Mouse (Mus musculus) T-helper 17 cell (primary cell): ENCODE data around the gene Amigo3.

Experiments used
- in situ Hi-C, 2 experiments: fragments of 300-600 bp; cut with MboI, MseI; formaldehyde crosslinking; loops; 1 replicate in 1 of 2; 2 replicates in 1 of 2; pipeline ENCODE4 v1.15.1; 2025; ENCODE audit warnings: high pct_unique_total_duplicates in 2 of 2

The Amigo3 gene

GRCm38 (mm10) chr9:108080168-108080567 is 27.2 kb downstream of the Amigo3 start, which contains the start of gene Mst1:
Gene Mst1 (plus strand): TSS chr9:108080436.
- in situ Hi-C loops, result no loop called here

GRCm38 (mm10) chr9:108082549-108082948 is 29.6 kb downstream of the Amigo3 start:
- in situ Hi-C loops, result no loop called here

DNA sequence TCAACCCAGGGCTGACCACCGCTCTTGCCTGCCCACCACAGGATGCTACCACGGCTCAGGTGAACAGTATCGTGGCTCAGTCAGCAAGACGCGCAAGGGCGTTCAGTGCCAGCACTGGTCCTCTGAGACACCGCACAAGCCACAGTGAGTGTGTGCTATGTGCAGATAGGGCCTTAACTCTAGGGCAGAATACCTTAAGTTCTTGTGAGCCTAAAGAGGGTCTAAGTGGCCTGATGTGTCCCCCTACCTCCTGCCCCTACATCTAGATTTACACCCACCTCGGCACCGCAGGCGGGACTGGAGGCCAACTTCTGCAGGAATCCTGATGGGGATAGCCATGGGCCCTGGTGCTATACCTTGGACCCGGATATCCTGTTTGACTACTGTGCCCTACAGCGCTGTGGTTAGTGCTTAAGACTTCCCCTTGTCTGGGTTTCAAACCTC is 30.1 kb downstream of the Amigo3 start, which contains the start of gene Rnf123:
Gene Rnf123, minus strand, starts transcription at position 359 of the 444 bp plus-strand sequence.
- in situ Hi-C loops, result no loop called here

- in situ Hi-C loops, result no loop called here
Measured at GRCm38 (mm10) chr9:108083561-108083960, 30.6 kb downstream of the Amigo3 start.

DNA sequence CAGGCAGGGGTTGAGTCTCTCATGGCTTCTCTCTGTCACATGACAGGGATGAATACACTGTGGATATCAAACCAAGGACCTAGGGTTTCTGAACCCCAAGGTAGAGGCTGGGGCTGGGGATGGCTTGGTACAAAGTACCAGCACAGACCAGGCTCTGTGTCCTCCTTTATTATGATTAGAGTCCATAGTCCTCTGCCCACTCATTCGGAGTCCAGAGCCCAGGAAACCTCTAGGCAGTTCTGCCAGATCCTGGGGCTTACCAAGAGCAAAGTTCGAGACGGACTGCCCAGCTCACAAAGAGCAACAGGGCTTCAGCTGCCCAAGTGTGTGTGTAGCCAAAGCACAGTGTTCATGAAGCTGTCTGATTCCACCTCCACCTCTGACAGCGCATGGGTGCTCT is 32.3 kb downstream of the Amigo3 start:
- in situ Hi-C loops, result no loop called here

- in situ Hi-C loops, result no loop called here
Measured at GRCm38 (mm10) chr9:108090611-108091120, 37.7 kb downstream of the Amigo3 start.

DNA sequence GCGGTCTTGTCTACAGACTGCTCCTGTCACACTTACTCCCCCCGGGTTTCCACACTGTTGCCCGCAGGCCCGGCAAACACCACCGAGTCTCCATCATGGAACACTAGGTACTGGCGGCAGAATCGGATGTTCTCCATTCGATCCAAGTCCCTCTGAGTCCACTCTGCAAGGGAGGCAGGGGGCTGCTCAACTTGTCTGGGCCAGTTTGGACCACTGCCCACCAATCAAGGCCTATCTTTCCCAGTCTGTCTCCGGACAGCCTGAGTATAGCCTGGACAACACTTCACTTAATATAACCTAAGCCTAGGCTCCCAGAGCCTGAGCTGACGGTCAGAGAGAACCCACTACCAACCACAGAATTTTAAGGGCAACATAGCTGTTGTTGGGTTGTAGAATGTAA is 40.6 kb downstream of the Amigo3 start:
- in situ Hi-C loops, result no loop called here

- in situ Hi-C loops, result no loop called here
Measured at GRCm38 (mm10) chr9:108094184-108094941, 41.4 kb downstream of the Amigo3 start, which contains the start of gene Apeh. Gene Apeh (minus strand): TSS chr9:108094606.

GRCm38 (mm10) chr9:108094998-108095411 is 42.0 kb downstream of the Amigo3 start:
- in situ Hi-C loops, result loop anchor here (5.0 kb wide), 2 partner anchors 42 to 107 kb away; no protein-coding TSS in a partner anchor

GRCm38 (mm10) chr9:108095518-108095917 is 42.6 kb downstream of the Amigo3 start:
- in situ Hi-C loops, result loop anchor here (5.0 kb wide), 2 partner anchors 42 to 107 kb away; no protein-coding TSS in a partner anchor

DNA sequence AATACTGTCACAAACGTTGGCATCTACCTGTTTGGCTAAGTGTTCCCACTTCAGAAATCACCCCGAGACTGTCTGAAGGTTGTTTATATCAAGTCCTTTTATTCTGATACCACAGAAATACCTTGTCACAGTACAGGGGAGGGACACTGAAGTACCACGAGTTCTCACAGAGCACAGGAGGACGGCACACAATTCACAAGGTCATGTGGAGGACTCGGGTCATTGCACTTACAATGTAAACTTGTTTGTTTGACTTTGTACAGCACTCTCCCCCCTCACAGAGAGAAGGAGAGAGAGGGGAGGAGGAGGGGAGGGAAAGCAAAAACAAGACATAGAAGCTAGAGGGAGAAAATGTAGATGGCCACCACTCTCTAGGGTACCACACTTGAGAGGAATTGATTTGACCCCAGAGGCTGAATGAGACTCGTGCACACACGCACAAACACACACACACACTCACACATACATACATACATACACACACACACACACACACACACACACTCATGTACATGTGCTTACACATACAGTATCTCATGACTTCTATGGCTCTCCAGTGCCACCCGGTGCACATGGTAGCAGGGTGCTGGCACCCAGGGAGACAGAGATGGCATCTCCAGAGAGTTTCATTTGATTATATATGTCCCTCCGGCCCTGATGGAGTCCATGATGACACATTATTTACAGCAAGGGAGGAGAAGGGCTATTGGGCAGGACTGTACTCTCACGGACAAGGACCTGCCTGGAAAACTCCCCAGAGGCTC is 43.2 kb downstream of the Amigo3 start:
- in situ Hi-C loops, result loop anchor here (5.0 kb wide), 2 partner anchors 41 to 106 kb away; no protein-coding TSS in a partner anchor

GRCm38 (mm10) chr9:108099619-108100018 is 46.7 kb downstream of the Amigo3 start:
- in situ Hi-C loops, result loop anchor here (5.0 kb wide), 3 partner anchors 38 to 108 kb away; no protein-coding TSS in a partner anchor

DNA sequence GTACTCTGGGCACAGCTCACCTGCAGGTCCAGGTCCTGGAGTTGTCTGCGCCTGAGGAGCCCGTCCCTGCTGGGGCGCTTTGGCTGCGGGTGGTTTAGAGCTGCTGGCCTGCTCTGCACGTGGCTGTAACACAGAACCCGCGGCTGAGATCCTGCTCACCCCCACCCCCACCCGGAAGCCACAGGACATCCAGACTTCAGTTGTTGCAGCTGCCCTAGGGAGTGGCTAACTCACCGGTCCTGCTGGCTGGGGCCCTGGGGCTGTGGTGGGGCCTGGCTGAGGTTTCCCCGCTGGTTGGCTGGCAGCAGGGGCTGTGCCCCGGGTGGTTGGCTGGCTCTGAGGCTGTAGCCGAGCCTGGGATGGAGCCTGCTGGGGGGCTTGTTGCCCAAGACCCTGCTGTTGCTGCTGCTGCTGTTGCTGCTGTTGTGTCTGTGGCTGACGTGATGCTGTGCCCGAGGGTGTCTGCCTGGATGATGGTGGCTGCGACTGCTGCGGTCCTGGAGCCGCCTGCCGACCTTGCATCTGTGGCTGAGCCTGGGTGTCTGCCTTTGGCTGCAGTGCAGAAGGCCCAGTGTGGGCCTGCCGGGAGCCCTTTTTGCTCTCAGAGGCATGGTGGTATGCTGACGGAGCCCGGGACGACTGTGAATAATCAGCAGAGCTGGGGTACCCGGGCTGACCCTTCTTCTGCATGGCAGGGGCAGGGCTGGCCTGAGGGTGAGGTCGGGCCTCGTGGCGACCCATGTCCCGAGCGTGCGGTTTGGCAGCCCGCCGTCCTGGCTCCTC is 52.0 kb downstream of the Amigo3 start:
- in situ Hi-C loops, result loop anchor here in 1 of 2 experiments (5.0 kb wide), 1 partner anchor 102 kb away; no protein-coding TSS in a partner anchor
